Mouse (Mus musculus) inflammation-experienced regulatory T-cells (primary cell): ENCODE measurements around the gene Zfp978. TPM values are rescaled to one million over a fixed set of nuclear protein-coding genes. Genes with fewer than 3 reads are reported as not detected.

ENCODE experiments used
- polyA plus RNA-seq, 2 experiments: library from polyadenylated mRNA; unstranded; fragments of 100-300 nt; shearing (Covaris generic); gene quantifications; one replicate each; pipeline ENCODE4 v1.2.1; 2017

The Zfp978 gene
- under 1 TPM in 1 of 2 experiments, not detected in 1; 0.22 TPM for polyA plus RNA-seq

GRCm38 (mm10) chr4:147361003-147361402 lies at the start of gene Zfp978:
TSS of gene Zfp978 (plus strand) at chr4:147361303.

Other genes starting within 250 kb of the Zfp978 start
- gene Zfp991, start 229.3 kb upstream of the Zfp978 start, polyA plus RNA-seq, result 1 to 10 TPM; 5.5 to 5.7 TPM
- gene Zfp988, start 55.6 kb upstream of the Zfp978 start, polyA plus RNA-seq, result 1 to 10 TPM; 1.2 to 2.6 TPM
- gene Zfp982, start 131.1 kb downstream of the Zfp978 start, polyA plus RNA-seq, result 1 to 10 TPM in 1 of 2 experiments, under 1 TPM in 1; 0.45 to 1.3 TPM
- gene Gm16503, start 178.9 kb downstream of the Zfp978 start, polyA plus RNA-seq, result 1 to 10 TPM in 1 of 2 experiments, under 1 TPM in 1; 0.42 to 4.0 TPM
- 1 to 10 TPM; 1.1 to 2.6 TPM for gene Zfp985, start 192.0 kb downstream of the Zfp978 start, polyA plus RNA-seq